Mouse (Mus musculus) hindbrain, embryonic 16.5 days (tissue): ENCODE measurements around the gene Msx1. TPM values are rescaled to one million over a fixed set of nuclear protein-coding genes. Genes with fewer than 3 reads are reported as not detected.

Experiments
- ATAC-seq: fragments of 200-750 bp; cut with Nextera tagmentation; 2 replicates; pipeline ENCODE4 v1.8.0; 2017; ENCODE audit warnings: moderate TSS enrichment, moderate library complexity
- H3K27ac ChIP-seq: fragments of 300-500 bp; sonication (generic); 2 replicates; pipeline ENCODE4 v1.5.1; 2014; ENCODE audit warnings: low read depth, mild to moderate bottlenecking, control low read depth, low read length, moderate library complexity
- H3K27me3 ChIP-seq: fragments of 300-500 bp; sonication (generic); replicated peaks from 2 replicates; pipeline ENCODE4 v1.6.1; 2014; ENCODE audit warnings: low read length; ENCODE audit not compliant: control insufficient read depth, insufficient read depth
- H3K36me3 ChIP-seq: fragments of 300-500 bp; sonication (generic); 2 replicates; pipeline ENCODE4 v1.6.1; 2014; ENCODE audit warnings: mild to moderate bottlenecking, low read length, moderate library complexity, mixed read lengths; ENCODE audit not compliant: control insufficient read depth, insufficient read depth
- H3K4me1 ChIP-seq: fragments of 300-500 bp; sonication (generic); 2 replicates; pipeline ENCODE4 v1.6.1; 2014; ENCODE audit warnings: low read depth, low read length; ENCODE audit not compliant: control insufficient read depth, insufficient read depth
- H3K4me2 ChIP-seq: fragments of 300-500 bp; sonication (generic); 2 replicates; pipeline ENCODE4 v1.6.1; 2014; ENCODE audit warnings: mild to moderate bottlenecking, low read length, control low read depth, moderate library complexity
- H3K4me3 ChIP-seq: fragments of 300-500 bp; sonication (generic); 2 replicates; pipeline ENCODE4 v1.5.1; 2014; ENCODE audit warnings: mild to moderate bottlenecking, low read length, control low read depth, moderate library complexity
- H3K9ac ChIP-seq: fragments of 300-500 bp; sonication (generic); 2 replicates; pipeline ENCODE4 v1.6.1; 2014; ENCODE audit warnings: low read depth, mild to moderate bottlenecking, control low read depth, low read length, moderate library complexity
- H3K9me3 ChIP-seq: fragments of 300-500 bp; sonication (generic); 2 replicates; pipeline ENCODE4 v1.6.1; 2014; ENCODE audit warnings: mild to moderate bottlenecking, low read length, moderate library complexity; ENCODE audit not compliant: control insufficient read depth
- WGBS: fragments of 180-500 bp; shearing (Covaris S2); extraction: QIAGEN DNeasy Blood & Tissue Kit; methylation state at CpG from one replicate; pipeline ENCODE4 v1.1.7; 2014; 5-methylcytosine and 5-hydroxymethylcytosine counted together
- polyA plus RNA-seq: library from polyadenylated mRNA; unstranded; fragments of >200 nt; fragmentation: Nextera tagmentation; extraction: Ambion mirVana; gene quantifications from 2 replicates; pipeline ENCODE4 v1.2.1, GENCODE M21; 2015

Gene Msx1
- polyA plus RNA-seq, 1 experiment from 2014 or later = 28.9 TPM

GRCm38 (mm10) chr5:37815909-37816308, 8.5 kb downstream of the Msx1 start:
- no peak overlapping the region for H3K27ac ChIP-seq
- 0 out of 2 replicates have a peak, but pooled peaks cover 2% of the 10 kb centered on the region for H3K4me1 ChIP-seq
- H3K4me2 ChIP-seq = no peak overlapping the region
- H3K36me3 ChIP-seq = no peaks in the 10 kb centered on the region
- no peak overlapping the region for H3K4me3 ChIP-seq
- no peak for ATAC-seq
- 73% methylated on average over 4 of the region's 4 CpGs for WGBS
- no peaks in the 10 kb centered on the region for H3K9me3 ChIP-seq
- no peak overlapping the region for H3K9ac ChIP-seq
- H3K27me3 ChIP-seq = peaks cover 44% of the 10 kb centered on the region

- Histone ChIP-seq H3K9me3 (no peaks in the 10 kb centered on the region), H3K36me3 (no peaks in the 10 kb centered on the region), H3K9ac (no peak overlapping the region), H3K27ac (no peak overlapping the region), H3K4me2 (no peak overlapping the region), H3K4me1 (0 out of 2 replicates have a peak, but pooled peaks cover 2% of the 10 kb centered on the region), H3K4me3 (no peak overlapping the region), H3K27me3 (peaks cover 32% of the 10 kb centered on the region)
- ATAC-seq = no peak
These were observed 10.2 kb downstream of the Msx1 start for GRCm38 (mm10) chr5:37814169-37814568.

- Histone ChIP-seq H3K27me3 (no peaks in the 10 kb centered on the region; the same call in 1 of the 2 replicates), H3K36me3 (no peaks in the 10 kb centered on the region), H3K9me3 (no peaks in the 10 kb centered on the region), H3K9ac (no peak overlapping the region), H3K4me1 (no peaks in the 10 kb centered on the region), H3K4me2 (no peak overlapping the region), H3K27ac (no peak overlapping the region), H3K4me3 (no peak overlapping the region)
- WGBS = 78% methylated on average over 6 of the region's 6 CpGs
- no peak for ATAC-seq
These were observed 19.1 kb downstream of the Msx1 start for GRCm38 (mm10) chr5:37805291-37805690.

GRCm38 (mm10) chr5:37804512-37805118, 19.8 kb downstream of the Msx1 start:
- no peak for ATAC-seq
- WGBS = 77% methylated on average over 8 of the region's 8 CpGs
- Histone ChIP-seq H3K27me3 (no peaks in the 10 kb centered on the region; the same call in 1 of the 2 replicates), H3K9ac (no peak overlapping the region), H3K4me2 (no peak overlapping the region), H3K9me3 (no peaks in the 10 kb centered on the region), H3K4me1 (no peaks in the 10 kb centered on the region), H3K36me3 (no peaks in the 10 kb centered on the region), H3K4me3 (no peak overlapping the region), H3K27ac (no peak overlapping the region)

- Histone ChIP-seq H3K36me3 (no peaks in the 10 kb centered on the region), H3K9me3 (no peaks in the 10 kb centered on the region), H3K4me3 (no peak overlapping the region), H3K4me2 (no peak overlapping the region), H3K27ac (no peak overlapping the region), H3K4me1 (no peaks in the 10 kb centered on the region), H3K27me3 (no peaks in the 10 kb centered on the region), H3K9ac (no peak overlapping the region)
- no peak for ATAC-seq
- 79% methylated on average over 6 of the region's 6 CpGs for WGBS
These were observed 27.1 kb downstream of the Msx1 start for GRCm38 (mm10) chr5:37797251-37797650.

- no peak overlapping the region for H3K27ac ChIP-seq
- H3K4me2 ChIP-seq = no peak overlapping the region
- H3K4me1 ChIP-seq = no peaks in the 10 kb centered on the region
- no peak overlapping the region for H3K9ac ChIP-seq
- ATAC-seq = no peak
- H3K9me3 ChIP-seq = no peaks in the 10 kb centered on the region
- H3K4me3 ChIP-seq = no peak overlapping the region
- H3K36me3 ChIP-seq = no peaks in the 10 kb centered on the region
- H3K27me3 ChIP-seq = no peaks in the 10 kb centered on the region
- whole genome bisulfite sequencing = 77% methylated on average over 5 of the region's 5 CpGs
These were observed 27.6 kb downstream of the Msx1 start for GRCm38 (mm10) chr5:37796751-37797150.

GRCm38 (mm10) chr5:37795691-37796090, 28.7 kb downstream of the Msx1 start:
- no peaks in the 10 kb centered on the region for H3K36me3 ChIP-seq
- WGBS = 89% methylated on average over 6 of the region's 6 CpGs
- H3K27ac ChIP-seq = no peak overlapping the region
- no peak for ATAC-seq
- H3K9me3 ChIP-seq = no peaks in the 10 kb centered on the region
- no peak overlapping the region for H3K4me3 ChIP-seq
- H3K27me3 ChIP-seq = no peaks in the 10 kb centered on the region
- no peak overlapping the region for H3K4me2 ChIP-seq
- H3K9ac ChIP-seq = no peak overlapping the region
- no peaks in the 10 kb centered on the region for H3K4me1 ChIP-seq

GRCm38 (mm10) chr5:37792154-37792553, 32.2 kb downstream of the Msx1 start:
- Histone ChIP-seq H3K9ac (no peak overlapping the region), H3K27me3 (no peaks in the 10 kb centered on the region), H3K4me1 (no peaks in the 10 kb centered on the region), H3K9me3 (no peaks in the 10 kb centered on the region), H3K27ac (no peak overlapping the region), H3K4me2 (no peak overlapping the region), H3K4me3 (no peak overlapping the region), H3K36me3 (no peaks in the 10 kb centered on the region)
- no peak for ATAC-seq
- 56% methylated on average over 5 of the region's 5 CpGs for WGBS

GRCm38 (mm10) chr5:37784847-37785391, 39.5 kb downstream of the Msx1 start:
- Histone ChIP-seq H3K4me2 (no peak overlapping the region), H3K4me3 (no peak overlapping the region), H3K9ac (no peak overlapping the region), H3K9me3 (no peaks in the 10 kb centered on the region; the same call in 1 of the 2 replicates), H3K4me1 (no peaks in the 10 kb centered on the region), H3K27me3 (peaks cover 2% of the 10 kb centered on the region; the same call in 1 of the 2 replicates), H3K27ac (no peak overlapping the region), H3K36me3 (no peaks in the 10 kb centered on the region)
- WGBS = 83% methylated on average over 9 of the region's 9 CpGs
- no peak for ATAC-seq
